Mouse (Mus musculus): ENCODE results near the gene Atp5b.
"Not testable (repeated sequence)": the region's sequence is repeated elsewhere in the genome, so short reads cannot be mapped to it uniquely, and the experiment has no call there.

DNA sequence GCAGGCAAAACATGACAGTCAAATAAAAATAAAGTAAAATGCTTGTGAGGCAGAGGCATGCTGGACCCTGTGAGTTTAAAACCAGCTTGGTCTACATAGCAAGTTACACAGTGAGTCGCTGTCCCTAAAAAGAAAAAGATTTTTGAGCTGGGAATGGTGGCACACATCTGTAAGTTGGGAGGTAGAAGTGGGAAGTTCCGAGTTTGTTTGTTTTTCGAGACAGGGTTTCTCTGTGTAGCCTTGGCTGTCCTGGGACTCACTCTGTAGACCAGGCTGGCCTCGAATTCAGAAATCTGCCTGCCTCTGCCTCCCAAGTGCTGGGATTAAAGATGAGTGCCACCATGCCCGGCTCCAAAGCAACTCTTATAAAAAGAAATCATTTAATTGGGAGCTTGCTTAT, 4.8 kb upstream of the Atp5b start:
- TF ChIP-seq CTCF, EP300 (IDR thresholded peaks at IDR 0.05; ENCODE audit: low read depth): not testable (repeated sequence)
